Mouse (Mus musculus) spleen, postnatal 10 days (tissue): ENCODE results near the gene Prex1.

Experiments
- DNase-seq, 2 experiments: peaks; one replicate each; pipeline ENCODE4 v3.0.0; 2021 to 2022; ENCODE audit warnings: low spot score in 2 of 2

The Prex1 gene

GRCm38 (mm10) chr2:166560826-166561225, 152.8 kb downstream of the Prex1 start:
- DNase-seq = no peak

GRCm38 (mm10) chr2:166559531-166559930, 154.1 kb downstream of the Prex1 start:
- DNase-seq = no peak

DNA sequence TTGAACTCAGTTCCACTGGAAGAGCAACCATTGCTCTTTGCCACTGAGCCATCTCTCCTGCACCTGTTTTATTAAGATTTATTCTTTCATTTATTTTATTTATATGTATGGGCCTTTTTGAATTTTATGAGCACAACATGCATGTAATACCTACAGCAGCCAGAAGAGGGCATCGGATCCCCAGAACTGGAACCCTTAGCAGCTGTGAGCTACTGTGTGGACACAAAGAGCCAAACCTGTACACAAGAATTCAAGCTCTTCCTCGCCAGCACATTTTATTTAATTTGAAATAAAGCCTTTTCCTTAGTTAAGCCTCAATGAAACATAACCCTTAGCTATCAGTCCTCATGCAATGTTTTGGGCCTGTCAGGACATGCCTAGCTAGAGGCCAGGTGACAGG, 158.1 kb downstream of the Prex1 start:
- peak; percentile 41 to 72 for DNase-seq

GRCm38 (mm10) chr2:166554169-166554505, 159.5 kb downstream of the Prex1 start:
- no peak for DNase-seq

DNA sequence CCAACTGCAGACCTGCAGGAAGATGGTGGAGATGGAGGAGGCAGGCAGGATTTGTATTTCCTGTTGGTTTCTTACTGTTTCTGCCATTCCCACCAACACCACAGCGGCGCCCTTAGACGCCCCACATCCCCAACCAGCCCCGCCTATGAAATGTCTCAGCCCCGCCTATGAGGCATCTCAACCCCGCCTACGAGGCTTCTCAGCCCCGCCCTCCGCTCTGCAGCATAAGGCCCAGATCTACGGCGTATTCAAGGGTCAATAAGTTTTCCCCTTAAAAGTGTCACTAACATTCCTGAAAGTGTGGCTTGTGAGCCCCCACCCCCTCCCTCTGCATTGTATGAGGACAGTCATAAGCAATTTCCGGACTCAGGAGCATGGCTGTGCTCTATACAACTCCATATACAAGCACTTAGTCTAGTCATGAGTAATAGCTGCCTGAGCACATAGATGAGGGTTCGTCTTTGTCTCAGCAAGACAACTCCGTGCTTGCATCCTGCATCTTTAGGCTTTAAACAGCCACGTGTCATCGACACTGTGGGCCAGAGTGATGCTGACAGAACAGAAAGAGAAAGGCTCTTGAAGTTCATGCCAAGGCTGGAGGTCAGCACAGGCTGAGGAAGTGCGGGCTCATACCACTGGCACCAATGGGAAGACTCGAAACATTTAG, 160.0 kb downstream of the Prex1 start:
- peak in 1 of 2 experiments; percentile 71 for DNase-seq

DNA sequence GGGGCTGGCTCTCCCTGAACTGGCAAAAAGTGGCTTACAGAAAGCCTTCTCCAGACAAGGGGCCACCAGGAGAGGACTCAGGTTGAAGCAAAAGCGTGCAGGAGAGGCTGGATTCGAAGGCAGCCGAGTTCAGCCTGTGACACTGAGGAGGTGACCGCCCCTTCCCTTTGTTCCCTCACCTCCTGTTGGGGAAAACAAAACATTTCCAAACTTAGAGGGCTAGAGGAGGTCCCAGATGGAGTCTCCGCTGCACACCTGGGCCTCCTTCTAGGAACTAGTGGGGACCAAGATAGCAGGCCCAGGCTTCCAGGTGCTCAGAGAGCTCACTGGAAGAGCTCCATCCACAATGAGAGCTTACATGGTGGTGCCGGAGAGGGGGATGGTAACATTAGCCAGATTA, 161.0 kb downstream of the Prex1 start:
- DNase-seq = no peak

GRCm38 (mm10) chr2:166551831-166552498, 161.7 kb downstream of the Prex1 start:
- DNase-seq = no peak

GRCm38 (mm10) chr2:166549871-166550270, 163.8 kb downstream of the Prex1 start:
- DNase-seq = no peak

- DNase-seq = peak in 1 of 2 experiments; percentile 34
These were observed 164.6 kb downstream of the Prex1 start for GRCm38 (mm10) chr2:166549069-166549468.

- DNase-seq = no peak
These were observed 168.1 kb downstream of the Prex1 start for GRCm38 (mm10) chr2:166545580-166545979.

DNA sequence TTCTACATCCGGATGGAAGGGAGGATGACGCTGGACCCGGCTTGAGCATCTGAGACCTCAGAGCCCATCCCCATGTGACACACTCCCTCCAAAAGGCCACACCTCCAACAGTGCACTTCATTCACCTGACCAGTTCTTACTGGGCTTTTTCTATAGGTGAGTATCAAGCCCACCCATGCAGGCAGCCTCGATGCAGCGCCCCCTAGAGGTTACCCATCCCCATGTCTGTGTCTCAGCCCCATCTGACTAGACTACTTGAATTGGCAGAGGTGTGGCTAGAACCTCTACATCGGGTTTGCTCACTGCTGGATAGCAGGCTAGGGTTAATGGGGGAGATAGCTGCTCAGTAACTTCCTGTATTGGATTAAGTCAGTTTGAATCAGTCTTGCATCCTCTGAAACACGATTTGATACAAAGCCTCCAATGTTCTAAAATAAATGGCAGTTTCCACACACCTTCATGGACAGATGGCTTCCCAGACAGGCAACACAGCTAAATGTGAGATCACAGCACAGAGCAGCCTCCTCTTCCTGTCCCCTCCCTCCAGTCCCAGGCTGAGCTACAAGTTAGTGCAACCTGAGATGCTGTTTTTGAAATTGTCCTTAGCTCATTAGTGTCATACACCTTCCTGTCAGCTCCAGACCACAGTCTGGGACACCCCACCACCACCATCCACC, 168.9 kb downstream of the Prex1 start:
- DNase-seq = peak in 1 of 2 experiments; percentile 40

- no peak for DNase-seq
These were observed 172.3 kb downstream of the Prex1 start for GRCm38 (mm10) chr2:166541112-166541928.

DNA sequence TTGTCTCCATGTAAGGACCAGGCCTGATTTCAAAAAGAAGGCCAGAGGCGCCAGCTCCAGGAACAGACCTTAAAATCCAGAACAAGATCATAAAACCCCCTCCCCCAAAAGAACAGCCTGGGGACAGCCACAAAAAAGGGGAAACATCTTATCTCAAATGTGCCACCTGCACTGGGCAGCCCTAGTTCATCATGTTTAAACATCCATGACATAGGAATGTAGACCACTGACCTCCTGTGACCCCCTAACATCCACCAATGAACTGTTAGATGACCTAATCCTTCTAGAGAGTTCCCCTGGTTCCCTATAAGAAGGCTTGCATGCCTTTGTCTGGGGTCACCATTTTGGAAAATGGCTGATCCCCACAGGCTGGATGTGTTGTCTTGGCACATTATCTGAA, 173.4 kb downstream of the Prex1 start:
- no peak for DNase-seq

- no peak for DNase-seq
These were observed 176.7 kb downstream of the Prex1 start for GRCm38 (mm10) chr2:166536896-166537295.

GRCm38 (mm10) chr2:166535519-166535918, 178.1 kb downstream of the Prex1 start:
- no peak for DNase-seq

- no peak for DNase-seq
These were observed 187.4 kb downstream of the Prex1 start for GRCm38 (mm10) chr2:166526204-166526603.

DNA sequence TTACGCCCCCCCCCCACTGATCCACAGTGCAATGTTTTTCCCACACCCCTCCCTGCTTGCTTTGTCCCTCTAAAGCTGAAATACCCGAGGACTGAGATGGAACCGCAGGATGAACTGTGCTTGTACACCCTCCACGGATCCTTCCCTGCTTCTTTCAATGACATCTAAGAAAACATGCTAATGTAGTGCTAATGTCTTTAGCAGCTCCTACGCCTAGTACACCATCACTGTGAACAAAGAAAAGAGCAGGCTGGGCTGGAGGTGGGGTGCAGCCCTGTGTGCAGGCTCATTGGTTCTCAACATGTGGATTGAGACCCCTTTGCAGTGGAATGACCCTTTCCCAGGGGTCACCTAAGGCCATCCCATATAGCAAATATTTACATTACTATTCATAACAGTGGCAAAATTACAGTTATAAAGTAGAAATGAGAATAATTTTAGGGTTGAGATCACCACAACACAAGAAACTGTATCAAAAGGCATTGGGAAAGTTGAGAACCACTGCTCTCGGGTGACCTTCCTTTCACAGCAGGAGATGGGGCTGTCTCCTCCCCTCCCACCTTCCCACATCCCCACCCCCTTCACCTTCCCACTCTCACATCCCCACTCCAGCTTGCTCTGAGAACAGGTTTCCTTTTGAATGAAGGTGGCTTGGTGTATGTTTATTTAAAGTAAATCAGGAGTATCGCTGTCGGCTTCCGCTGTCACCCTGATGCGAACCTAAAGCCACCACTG, 190.3 kb downstream of the Prex1 start:
- DNase-seq = no peak

DNA sequence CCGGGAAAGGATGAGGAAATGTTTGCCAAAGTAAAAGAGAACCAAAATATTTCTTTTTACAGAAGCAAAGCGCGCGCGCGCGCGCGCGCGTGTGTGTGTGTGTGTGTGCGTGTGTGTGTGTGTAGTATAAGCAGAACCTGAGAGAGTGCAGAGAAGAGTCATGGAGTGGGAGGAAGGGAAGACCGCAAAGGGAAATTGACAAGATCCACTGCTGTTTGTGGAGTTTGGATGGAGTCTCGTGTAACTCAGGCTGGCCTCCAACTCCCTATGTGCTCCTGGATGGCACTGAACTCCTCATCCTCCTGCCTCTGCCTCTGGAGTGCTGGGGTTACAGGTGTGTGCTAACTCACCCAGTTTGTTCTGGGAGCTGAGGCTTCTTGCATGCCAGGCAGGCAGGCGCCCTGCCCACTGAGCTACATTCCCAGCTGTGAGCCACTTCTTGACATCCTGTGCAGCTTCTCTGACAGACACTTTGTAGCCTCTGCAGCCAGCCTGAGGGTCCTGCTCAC, 191.0 kb downstream of the Prex1 start:
- DNase-seq = no peak

DNA sequence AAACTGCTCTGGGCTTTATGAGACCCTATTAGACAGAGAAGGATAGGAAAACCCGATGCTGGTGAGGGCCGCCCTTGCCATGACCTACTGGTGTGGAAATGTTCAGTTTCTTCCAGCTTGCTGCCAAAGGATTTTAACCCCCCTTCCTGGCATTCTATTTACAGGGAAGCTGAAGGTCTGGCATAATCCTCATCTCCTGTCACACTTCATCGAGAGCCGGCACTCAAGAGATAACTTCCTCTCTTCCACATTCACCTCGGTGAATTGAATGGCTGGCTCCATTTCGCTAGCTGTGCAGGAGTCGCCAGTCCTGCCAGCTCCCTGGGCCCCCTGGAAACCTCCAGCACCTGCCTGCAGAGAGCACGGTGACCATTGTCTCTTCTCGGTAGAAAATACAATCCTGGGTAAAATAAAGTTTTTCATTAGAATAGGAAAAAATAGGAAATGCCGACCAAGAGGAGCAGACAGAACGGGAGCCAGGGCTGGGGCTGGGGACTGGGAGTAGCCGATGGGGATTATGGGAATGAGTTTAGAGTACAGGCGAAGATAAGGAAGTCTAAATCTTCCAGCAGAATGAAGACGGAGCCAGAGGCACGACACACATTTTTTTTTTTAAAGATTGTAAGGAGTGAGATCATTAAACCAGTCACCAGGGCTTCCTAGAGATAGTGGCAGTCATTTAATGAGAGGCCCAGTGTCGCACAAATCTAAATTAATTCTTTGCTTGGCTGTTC, 191.6 kb downstream of the Prex1 start:
- DNase-seq = no peak

- no peak for DNase-seq
These were observed 192.2 kb downstream of the Prex1 start for GRCm38 (mm10) chr2:166521461-166521860.

GRCm38 (mm10) chr2:166520536-166520935, 193.1 kb downstream of the Prex1 start:
- no peak for DNase-seq
